Mouse (Mus musculus) midbrain, postnatal 0 days (tissue): ENCODE data around the gene Gtpbp1. TPM values are rescaled to one million over a fixed set of nuclear protein-coding genes. Genes with fewer than 3 reads are reported as not detected.
A peak's percentile ranks its signal among the peaks of the same experiment; 100 is the strongest.

Experiments
- ATAC-seq: fragments of 200-750 bp; cut with Nextera tagmentation; 2 replicates; pipeline ENCODE4 v1.8.0; 2017; ENCODE audit warnings: moderate number of reproducible peaks, mild to moderate bottlenecking, moderate TSS enrichment, moderate library complexity; ENCODE audit not compliant: low FRiP score
- DNase-seq: peaks from one replicate; pipeline ENCODE4 v3.0.0-alpha.2; 2015; ENCODE audit warnings: low spot score
- H3K27ac ChIP-seq: fragments of 300-500 bp; sonication (generic); 2 replicates; pipeline ENCODE4 v1.5.1; 2014; ENCODE audit warnings: low read depth, mild to moderate bottlenecking, low read length, mixed read lengths
- H3K27me3 ChIP-seq: fragments of 300-500 bp; sonication (generic); 2 replicates; pipeline ENCODE4 v1.6.1; 2014; ENCODE audit warnings: low read length, control low read depth, mixed read lengths; ENCODE audit not compliant: insufficient read depth
- H3K36me3 ChIP-seq: fragments of 300-500 bp; sonication (generic); 2 replicates; pipeline ENCODE4 v1.6.1; 2014; ENCODE audit warnings: low read length, control low read depth, mixed read lengths; ENCODE audit not compliant: insufficient read depth
- H3K4me1 ChIP-seq: fragments of 300-500 bp; sonication (generic); 2 replicates; pipeline ENCODE4 v1.6.1; 2014; ENCODE audit warnings: mild to moderate bottlenecking, control low read depth, antibody characterized with exemption, low read length, mixed read lengths; ENCODE audit not compliant: insufficient read depth
- H3K4me2 ChIP-seq: fragments of 300-500 bp; sonication (generic); 2 replicates; pipeline ENCODE4 v1.6.1; 2014; ENCODE audit warnings: low read depth, mild to moderate bottlenecking, low read length, mixed read lengths; ENCODE audit not compliant: poor library complexity, severe bottlenecking
- H3K4me3 ChIP-seq: fragments of 300-500 bp; sonication (generic); 2 replicates; pipeline ENCODE4 v1.5.1; 2014; ENCODE audit warnings: low read depth, mild to moderate bottlenecking, low read length, moderate library complexity
- H3K9ac ChIP-seq: fragments of 300-500 bp; sonication (generic); replicated peaks from 2 replicates; pipeline ENCODE4 v1.6.1; 2014; ENCODE audit warnings: mild to moderate bottlenecking, low read length, moderate library complexity, mixed read lengths; ENCODE audit not compliant: poor library complexity, severe bottlenecking
- H3K9me3 ChIP-seq: fragments of 300-500 bp; sonication (generic); 2 replicates; pipeline ENCODE4 v1.6.1; 2016; ENCODE audit warnings: low read length, control low read depth
- CTCF ChIP-seq: IDR thresholded peaks from 2 replicates; pipeline ENCODE4 v1.5.1; 2016; ENCODE audit warnings: antibody characterized with exemption, mild to moderate bottlenecking
- WGBS: fragments of 180-500 bp; shearing (Covaris S2); extraction: QIAGEN DNeasy Blood & Tissue Kit; methylation state at CpG from one replicate; pipeline ENCODE4 v1.1.7; 2014; 5-methylcytosine and 5-hydroxymethylcytosine counted together
- polyA plus RNA-seq: library from polyadenylated mRNA; unstranded; fragments of >200 nt; fragmentation: Nextera tagmentation; extraction: Ambion mirVana; gene quantifications from 2 replicates; pipeline ENCODE4 v1.2.1, GENCODE M21; 2015
- total RNA-seq: library from RNA; depleted of rRNA; stranded (reverse); fragments of >200 nt; gene quantifications from 2 replicates; pipeline ENCODE4 v1.2.3, GENCODE M21; 2014; rRNA removed

Gene Gtpbp1
- 76.1 and 99.3 TPM in 2 replicates for total RNA-seq
- 40.0 and 41.6 TPM in 2 replicates for polyA plus RNA-seq

DNA sequence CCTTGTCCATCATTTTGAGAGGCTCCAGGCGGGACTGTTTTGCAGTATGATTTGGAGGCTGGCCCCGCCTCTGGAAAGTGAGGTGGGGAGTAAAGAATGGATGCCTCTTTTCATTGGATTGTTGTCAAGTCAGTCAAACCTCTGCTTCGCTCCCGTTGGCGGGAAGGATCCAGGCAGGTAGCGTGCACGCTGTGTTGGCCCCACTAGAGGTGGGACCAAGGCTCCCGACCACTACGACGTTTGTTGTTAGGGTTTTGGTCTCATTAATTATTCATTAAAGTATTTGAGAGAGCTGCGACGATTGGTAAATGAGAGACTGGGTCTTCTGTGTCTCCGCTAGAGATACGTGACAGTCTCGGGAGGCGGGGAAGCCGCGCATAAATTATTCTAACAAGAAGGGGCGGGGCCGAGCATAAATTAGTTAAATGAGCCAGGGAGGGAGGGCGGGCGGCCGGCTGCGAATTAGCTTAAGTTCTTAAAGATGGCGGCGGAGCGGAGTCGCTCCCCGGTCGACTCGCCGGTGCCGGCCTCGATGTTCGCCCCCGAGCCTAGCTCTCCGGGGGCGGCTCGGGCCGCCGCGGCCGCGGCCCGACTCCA, at the start of gene Gtpbp1:
TSS of gene Gtpbp1 (plus strand) at position 420 of the 597 bp plus-strand sequence.
- DNase-seq (peak; percentile 100), ATAC-seq (peak; percentile 97)
- no peaks in the 10 kb centered on the region for H3K9me3 ChIP-seq
- peak within 1 kb of the TSS; percentile 95 for H3K4me2 ChIP-seq
- no peak for TF ChIP-seq CTCF
- peak within 1 kb of the TSS; percentile 89 for H3K4me3 ChIP-seq
- peak within 1 kb of the TSS; percentile 80 for H3K27ac ChIP-seq
- WGBS = under 1% methylated on average over 39 of the region's 45 CpGs
- H3K36me3 ChIP-seq = no peaks in the 10 kb centered on the region
- peaks cover 17% of the 10 kb centered on the region for H3K4me1 ChIP-seq
- no peaks in the 10 kb centered on the region for H3K27me3 ChIP-seq
- H3K9ac ChIP-seq = peak within 1 kb of the TSS; percentile 93

DNA sequence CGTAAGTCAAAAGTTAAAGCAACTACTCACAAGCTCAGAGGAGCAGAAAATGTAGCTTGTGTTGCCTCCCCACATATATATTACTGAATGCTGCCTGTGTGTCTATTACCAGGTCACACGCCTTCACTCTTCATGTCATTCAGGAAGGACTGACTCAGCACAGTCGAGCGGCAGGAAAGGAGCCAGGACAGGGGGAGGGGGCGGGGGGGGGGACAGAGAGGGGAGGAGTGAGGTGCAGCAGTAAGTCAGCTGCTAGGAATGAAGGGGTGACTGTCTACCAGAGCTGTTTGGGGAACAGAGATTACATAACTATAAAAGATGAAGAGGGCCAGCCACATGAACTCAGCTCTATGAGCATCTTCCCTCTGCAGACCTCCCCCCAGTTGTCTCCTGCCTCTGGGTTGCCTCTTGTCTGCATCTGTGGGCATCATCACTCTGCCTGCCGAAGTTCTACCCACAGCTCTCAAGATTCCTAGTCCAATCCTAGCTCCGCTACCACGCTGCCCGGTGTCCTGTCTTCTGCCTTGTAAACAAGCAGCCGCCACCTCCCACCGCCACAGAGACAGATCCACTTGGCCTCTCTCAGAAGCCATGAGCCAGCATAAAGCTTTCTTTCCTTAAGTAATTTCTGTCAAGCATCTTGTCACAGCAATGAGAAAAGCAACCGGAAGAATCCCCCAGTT, 49.4 kb upstream of the Gtpbp1 start:
- DNase-seq (no peak), ATAC-seq (no peak)
- no peak overlapping the region for H3K9ac ChIP-seq
- no peak overlapping the region for H3K4me3 ChIP-seq
- WGBS = 80% methylated on average over 11 of the region's 12 CpGs
- no peaks in the 10 kb centered on the region for H3K9me3 ChIP-seq
- TF ChIP-seq CTCF = no peak
- no peaks in the 10 kb centered on the region for H3K27me3 ChIP-seq
- H3K4me1 ChIP-seq = no peaks in the 10 kb centered on the region
- no peak overlapping the region for H3K27ac ChIP-seq
- H3K36me3 ChIP-seq = peaks cover 44% of the 10 kb centered on the region
- no peak overlapping the region for H3K4me2 ChIP-seq

DNA sequence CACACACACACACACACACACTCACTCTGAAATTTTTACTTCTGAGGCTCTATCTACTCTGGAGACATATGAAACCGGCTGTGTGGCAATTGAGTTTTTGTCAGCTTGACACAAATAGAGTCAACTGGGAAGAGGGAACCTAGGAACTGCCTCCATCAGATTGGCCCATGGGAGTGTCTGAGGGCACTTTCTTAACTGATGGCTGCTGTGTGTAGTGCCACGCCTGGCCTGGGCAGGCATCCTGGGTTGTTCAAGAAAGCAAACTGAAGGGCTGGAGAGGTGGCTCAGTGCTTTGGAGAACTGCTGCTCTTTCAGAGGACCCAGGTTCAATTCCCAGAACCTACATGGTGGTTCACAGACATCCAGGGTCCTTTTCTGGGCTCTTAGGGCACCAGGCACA, 45.2 kb upstream of the Gtpbp1 start:
- Histone ChIP-seq H3K4me1 (no peaks in the 10 kb centered on the region), H3K4me3 (no peak overlapping the region), H3K9ac (no peak overlapping the region), H3K27me3 (no peaks in the 10 kb centered on the region), H3K9me3 (no peaks in the 10 kb centered on the region), H3K36me3 (peaks cover 43% of the 10 kb centered on the region), H3K27ac (no peak overlapping the region), H3K4me2 (no peak overlapping the region)
- no peak for ATAC-seq
- no peak for TF ChIP-seq CTCF
- 82% methylated on average over 2 of the region's 2 CpGs for WGBS
- no peak for DNase-seq

DNA sequence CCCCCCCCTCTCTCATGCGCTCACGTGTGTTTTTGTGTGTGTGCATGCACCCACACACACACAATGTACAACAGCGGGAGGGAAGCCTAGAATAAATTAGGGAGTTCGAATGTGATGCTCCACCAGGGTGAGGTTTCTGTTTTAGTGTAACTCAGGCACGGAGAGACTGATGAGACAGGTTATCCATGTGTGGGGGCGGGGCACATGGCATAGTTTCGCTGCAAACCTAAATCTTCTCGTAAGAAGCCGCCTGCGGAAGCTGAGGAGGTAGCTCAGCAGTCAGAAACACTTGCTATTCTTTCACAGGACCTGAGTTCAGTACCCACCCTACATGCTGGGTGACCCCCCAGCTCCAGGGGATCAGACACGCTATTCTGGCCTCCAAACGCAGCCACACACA, 42.5 kb upstream of the Gtpbp1 start:
- 83% methylated on average over 11 of the region's 12 CpGs for WGBS
- no peaks in the 10 kb centered on the region for H3K4me1 ChIP-seq
- no peak overlapping the region for H3K4me2 ChIP-seq
- no peak for DNase-seq
- no peak overlapping the region for H3K4me3 ChIP-seq
- TF ChIP-seq CTCF = no peak
- peaks cover 28% of the 10 kb centered on the region for H3K36me3 ChIP-seq
- ATAC-seq = no peak
- H3K9me3 ChIP-seq = no peaks in the 10 kb centered on the region
- no peak overlapping the region for H3K9ac ChIP-seq
- no peaks in the 10 kb centered on the region for H3K27me3 ChIP-seq
- no peak overlapping the region for H3K27ac ChIP-seq

DNA sequence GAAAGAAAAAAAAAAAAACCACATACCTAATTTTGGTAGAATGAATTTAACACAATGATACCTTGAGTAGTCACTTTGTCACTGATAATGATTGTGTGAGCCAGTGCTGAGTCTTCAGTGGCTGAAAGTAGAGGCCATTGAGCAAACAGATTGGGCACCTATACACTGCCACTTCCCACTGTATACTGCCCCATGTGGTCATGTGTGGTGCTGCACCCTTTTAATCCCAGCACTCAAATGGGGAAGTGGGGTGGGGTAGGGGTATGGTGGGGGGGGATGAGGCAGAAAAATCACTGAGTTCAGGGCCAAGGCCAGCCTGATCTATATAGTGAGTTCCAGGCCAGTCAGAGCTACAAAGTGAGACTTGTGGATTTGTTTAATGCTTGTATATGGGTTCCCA, 40.1 kb upstream of the Gtpbp1 start:
- no peaks in the 10 kb centered on the region for H3K4me1 ChIP-seq
- peaks cover 18% of the 10 kb centered on the region for H3K36me3 ChIP-seq
- H3K4me2 ChIP-seq = no peak overlapping the region
- H3K27ac ChIP-seq = no peak overlapping the region
- no peaks in the 10 kb centered on the region for H3K9me3 ChIP-seq
- H3K9ac ChIP-seq = no peak overlapping the region
- H3K4me3 ChIP-seq = no peak overlapping the region
- no peaks in the 10 kb centered on the region for H3K27me3 ChIP-seq
- peak; percentile 15 for DNase-seq
- ATAC-seq = no peak
- TF ChIP-seq CTCF = peak; percentile 75

DNA sequence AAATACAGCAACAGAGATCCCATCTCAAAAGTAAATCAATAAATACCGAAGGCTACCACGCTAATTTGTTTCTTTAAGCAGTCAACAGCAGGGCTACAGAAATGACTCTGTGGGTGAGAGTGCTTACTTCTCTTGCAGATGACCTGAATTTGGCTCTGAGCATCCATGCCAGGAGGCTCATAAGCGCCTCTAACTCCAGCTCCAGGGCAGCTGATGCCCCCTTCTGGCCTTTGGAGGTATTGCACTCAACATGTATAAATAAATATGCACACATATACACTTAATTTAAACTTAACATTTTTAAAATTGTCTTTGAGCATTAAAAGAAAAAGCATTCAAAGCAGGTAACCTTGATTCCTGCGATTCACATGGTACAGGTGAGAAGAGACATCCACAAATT, 39.2 kb upstream of the Gtpbp1 start:
- 77% methylated on average over 4 of the region's 4 CpGs for WGBS
- Histone ChIP-seq H3K4me1 (no peaks in the 10 kb centered on the region), H3K36me3 (peaks cover 18% of the 10 kb centered on the region), H3K27me3 (no peaks in the 10 kb centered on the region), H3K4me2 (no peak overlapping the region), H3K9me3 (no peaks in the 10 kb centered on the region), H3K27ac (no peak overlapping the region), H3K4me3 (no peak overlapping the region), H3K9ac (no peak overlapping the region)
- peak; percentile 71 for TF ChIP-seq CTCF
- no peak for ATAC-seq
- DNase-seq = peak; percentile 9
